Mouse (Mus musculus) CH12.LX (cell line): ENCODE measurements around the gene Maml2. TPM values are rescaled to one million over a fixed set of nuclear protein-coding genes. Genes with fewer than 3 reads are reported as not detected.

Experiments used
- DNase-seq: peaks from one replicate; pipeline ENCODE4 v3.0.0-alpha.2; 2013; ENCODE audit errors: extremely low read depth
- H3K27ac ChIP-seq: 2 replicates; pipeline ENCODE4 v1.5.1; 2012; ENCODE audit warnings: low read depth, mild to moderate bottlenecking, control low read depth, moderate library complexity; ENCODE audit not compliant: insufficient read depth
- H3K27me3 ChIP-seq: replicated peaks from 2 replicates; pipeline ENCODE3; 2012; ENCODE audit warnings: inconsistent platforms
- H3K36me3 ChIP-seq, 2 experiments: replicated peaks in 1 of 2; 2 replicates each; pipeline versions ENCODE3 to v1.6.1; 2012; ENCODE audit warnings: inconsistent platforms in 1 of 2, low read length in 1 of 2, mild to moderate bottlenecking in 1 of 2, mixed read lengths in 1 of 2, moderate library complexity in 1 of 2; ENCODE audit not compliant: control insufficient read depth in 1 of 2, insufficient read depth in 1 of 2
- H3K4me1 ChIP-seq, 2 experiments: 2 replicates each; pipeline ENCODE4 v1.6.1; 2012; ENCODE audit warnings: inconsistent platforms in 1 of 2, moderate library complexity in 1 of 2; ENCODE audit not compliant: insufficient read depth in 2 of 2, control insufficient read depth in 1 of 2
- H3K4me2 ChIP-seq: 2 replicates; pipeline ENCODE4 v1.6.1; 2012; ENCODE audit warnings: low read depth, mild to moderate bottlenecking, control low read depth; ENCODE audit not compliant: poor library complexity, insufficient read depth, severe bottlenecking
- H3K4me3 ChIP-seq, 3 experiments: fragments of 150-350 bp in 1 of 3; sonication (generic) in 1 of 3; replicated peaks in 1 of 3; 2 replicates each; pipeline versions ENCODE3 to v1.5.1; 2011 to 2012; ENCODE audit warnings: low read depth in 2 of 3, low read length in 2 of 3, mild to moderate bottlenecking in 2 of 3, moderate library complexity in 2 of 3, control low read depth in 1 of 3, improper control_type of control experiment in 1 of 3, inconsistent platforms in 1 of 3, mixed read lengths in 1 of 3; ENCODE audit not compliant: poor library complexity in 1 of 3
- H3K79me2 ChIP-seq: replicated peaks from 2 replicates; pipeline ENCODE4 v1.6.1; 2012; ENCODE audit warnings: mild to moderate bottlenecking, moderate library complexity; ENCODE audit not compliant: control insufficient read depth, poor library complexity, insufficient read depth, severe bottlenecking; ENCODE audit errors: extremely low read depth
- H3K9ac ChIP-seq: 2 replicates; pipeline ENCODE4 v1.6.1; 2012; ENCODE audit warnings: low read depth, mild to moderate bottlenecking, control low read depth, moderate library complexity; ENCODE audit not compliant: insufficient read depth
- H3K9me3 ChIP-seq: replicated peaks from 2 replicates; pipeline ENCODE3; 2012; ENCODE audit warnings: low read length, inconsistent platforms, mixed read lengths
- BHLHE40 ChIP-seq: IDR thresholded peaks from 2 replicates; pipeline ENCODE4 v1.6.1; 2011; ENCODE audit warnings: mild to moderate bottlenecking, low read depth, low read length, improper control_type of control experiment
- ELF1 ChIP-seq: IDR thresholded peaks from 2 replicates; pipeline ENCODE4 v1.6.1; 2014; ENCODE audit warnings: low read depth, mild to moderate bottlenecking, inconsistent platforms, low read length, improper control_type of control experiment
- EP300 ChIP-seq: IDR thresholded peaks from 2 replicates; pipeline ENCODE4 v1.6.1; 2011; ENCODE audit warnings: low read length, improper control_type of control experiment
- MAFK ChIP-seq: IDR thresholded peaks from 2 replicates; pipeline ENCODE4 v1.6.1; 2011; ENCODE audit warnings: low read length, improper control_type of control experiment; ENCODE audit not compliant: insufficient replicate concordance
- MEF2A ChIP-seq: IDR thresholded peaks from 2 replicates; pipeline ENCODE4 v1.6.1; 2014; ENCODE audit warnings: low read depth, mild to moderate bottlenecking, inconsistent platforms, low read length, improper control_type of control experiment, borderline replicate concordance
- MXI1 ChIP-seq: IDR thresholded peaks from 2 replicates; pipeline ENCODE4 v1.6.1; 2011; ENCODE audit warnings: mild to moderate bottlenecking, low read depth, low read length, improper control_type of control experiment
- RAD21 ChIP-seq: IDR thresholded peaks from 2 replicates; pipeline ENCODE4 v1.6.1; 2011; ENCODE audit warnings: low read depth, mild to moderate bottlenecking, low read length, improper control_type of control experiment, moderate library complexity
- SIN3A ChIP-seq: IDR thresholded peaks from 2 replicates; pipeline ENCODE4 v1.6.1; 2012; ENCODE audit warnings: low read length, improper control_type of control experiment, inconsistent platforms
- ZMIZ1 ChIP-seq: IDR thresholded peaks from 2 replicates; pipeline ENCODE4 v1.6.1; 2012; ENCODE audit warnings: low read depth, mild to moderate bottlenecking, inconsistent platforms, low read length, improper control_type of control experiment
- ZNF384 ChIP-seq: IDR thresholded peaks from 2 replicates; pipeline ENCODE4 v1.6.1; 2012; ENCODE audit warnings: low read depth, low read length, improper control_type of control experiment, inconsistent platforms
- dilution Hi-C: fragments of 300-500 bp; cut with MboI; formaldehyde crosslinking; loops from 2 replicates; pipeline ENCODE4 v1.14.3; 2020; ENCODE audit warnings: low sequenced_read_pairs; ENCODE audit not compliant: extremely low pct_unique_long_range_greater_than_20kb, extremely low pct_ligation_motif_present
- in situ Hi-C: fragments of 300-500 bp; cut with MboI; formaldehyde crosslinking; loops from 3 replicates; pipeline ENCODE4 v1.14.3; 2019; ENCODE audit warnings: low sequenced_read_pairs, low pct_ligation_motif_present, low pct_unique_long_range_greater_than_20kb, mixed read lengths
- polyA plus RNA-seq: library from polyadenylated mRNA; unstranded; fragments of >175 nt; gene quantifications from 2 replicates; pipeline ENCODE4 v1.2.1, GENCODE M21; 2012; ENCODE audit warnings: low read depth; ENCODE audit not compliant: insufficient read length
- total RNA-seq, 2 experiments: library from RNA; depleted of rRNA; stranded (reverse); fragments of 300-350 nt in 1 of 2; fragments of >200 nt in 1 of 2; gene quantifications; 2 replicates each; pipeline ENCODE4 v1.2.3; 2012 to 2014

Gene Maml2
- total and polyA plus RNA-seq, 3 experiments, result 5.9 to 9.1 (median 5.9) TPM

DNA sequence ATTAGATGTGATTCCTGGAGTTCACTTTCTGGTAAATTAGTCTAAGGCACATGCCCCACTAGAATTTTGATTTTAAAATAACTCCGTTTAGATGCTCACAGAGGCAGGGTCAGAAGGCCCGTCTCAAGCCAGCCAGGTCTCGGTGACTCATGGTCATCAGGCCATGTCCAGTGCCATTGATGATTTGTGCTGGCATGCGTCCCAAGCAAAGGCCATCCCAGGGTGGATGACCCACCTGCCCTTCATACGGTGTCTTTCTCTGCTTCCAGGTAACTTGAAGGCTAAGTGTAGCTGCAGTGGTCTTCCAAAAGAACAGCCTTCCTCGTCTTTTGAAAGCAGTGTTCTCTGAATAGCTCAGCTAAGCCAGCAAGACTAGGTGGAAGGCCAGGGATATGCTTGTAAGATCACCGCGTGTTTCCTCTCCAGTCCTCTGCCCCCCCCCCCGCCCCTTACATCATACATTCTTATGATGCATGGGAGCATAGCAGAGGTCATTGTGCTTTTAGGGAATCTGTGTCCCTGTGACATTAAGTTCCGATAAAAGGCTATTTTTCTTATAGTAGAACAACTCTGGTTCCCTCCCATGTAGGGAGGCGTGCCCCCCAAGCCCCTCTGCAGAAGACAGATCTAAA is 235.4 kb downstream of the Maml2 start (continued):
- TF ChIP-seq ELF1 (no peak), EP300 (no peak)

DNA sequence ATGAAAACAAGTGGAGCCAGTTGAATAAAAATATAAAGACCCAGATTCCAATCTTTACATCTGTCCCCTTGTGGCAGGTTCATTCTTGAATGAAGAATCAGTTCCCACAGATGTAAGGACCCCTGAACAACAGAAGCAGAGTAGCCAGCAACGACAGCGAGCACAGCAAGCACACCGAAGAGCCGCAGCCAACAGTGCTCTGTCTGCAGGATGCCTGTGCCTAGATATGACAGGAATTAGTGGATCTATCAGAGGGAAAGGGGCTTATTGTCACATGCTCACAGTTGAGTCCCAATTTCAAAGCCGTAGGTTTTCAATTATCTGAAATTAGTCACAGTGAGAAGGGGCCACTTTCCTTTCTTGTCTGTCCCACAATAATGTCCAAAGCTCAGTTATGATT is 238.0 kb downstream of the Maml2 start:
- in situ Hi-C loops (no loop called here), dilution Hi-C loops (no loop called here)
- no peak overlapping the region for H3K4me2 ChIP-seq
- H3K79me2 ChIP-seq, result no peaks in the 10 kb centered on the region
- no peaks in the 10 kb centered on the region for H3K27me3 ChIP-seq
- peaks cover 17 to 45% of the 10 kb centered on the region in 2 experiments for H3K4me1 ChIP-seq
- H3K27ac ChIP-seq, result no peak overlapping the region
- no peak overlapping the region for H3K9ac ChIP-seq
- no peak for DNase-seq
- H3K4me3 ChIP-seq, result no peak overlapping the region
- peaks cover 3 to 5% of the 10 kb centered on the region in 2 experiments for H3K36me3 ChIP-seq
- no peaks in the 10 kb centered on the region for H3K9me3 ChIP-seq
- TF ChIP-seq MAFK (no peak), RAD21 (no peak), ZNF384 (no peak), MXI1 (no peak)

DNA sequence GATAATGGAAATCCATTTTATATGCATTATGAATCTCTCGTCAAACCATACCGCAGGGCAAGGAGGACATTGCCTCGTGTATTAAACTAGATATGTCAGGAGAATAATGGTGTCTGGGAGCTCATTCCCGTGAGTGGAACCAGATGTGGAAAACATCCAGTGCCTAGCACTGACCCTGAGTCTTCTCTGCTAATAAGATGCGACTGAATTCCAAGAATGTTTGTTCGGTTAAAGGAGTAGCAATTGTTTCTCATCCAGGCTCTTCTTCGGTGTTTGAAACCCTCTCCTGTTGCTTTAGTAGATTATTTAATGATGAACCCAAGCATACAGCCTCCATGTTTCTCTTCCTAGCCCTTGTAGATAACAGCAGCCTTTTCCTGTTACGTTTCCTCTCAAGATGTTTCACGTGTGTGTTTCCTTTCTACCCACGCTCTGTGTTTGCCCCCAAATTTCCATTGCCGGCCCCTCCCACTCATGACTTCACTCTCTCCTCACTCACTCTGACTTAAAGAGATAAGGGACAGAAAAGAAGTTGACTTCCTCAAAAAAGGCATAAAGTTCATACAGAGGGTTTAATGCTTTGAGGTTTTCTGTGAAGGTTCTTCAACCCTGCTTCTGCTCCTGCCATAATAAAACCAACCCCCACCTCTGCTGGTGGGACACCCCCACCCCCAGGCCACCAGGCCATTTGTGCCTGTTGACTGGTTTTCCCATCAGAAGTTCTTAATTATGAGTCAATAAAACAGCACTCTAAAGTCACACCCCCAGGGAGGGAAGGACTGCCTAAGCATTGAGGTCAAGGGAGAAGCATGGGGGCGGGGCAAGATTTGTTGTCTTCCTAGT is 238.9 kb downstream of the Maml2 start:
- Histone ChIP-seq H3K4me1 (peaks cover 18 to 51% of the 10 kb centered on the region in 2 experiments), H3K27ac (no peak overlapping the region), H3K9ac (no peak overlapping the region), H3K27me3 (no peaks in the 10 kb centered on the region), H3K36me3 (peaks cover 3 to 5% of the 10 kb centered on the region in 2 experiments), H3K4me2 (peak overlapping the region; percentile 8; the same call in 1 of the 2 replicates), H3K4me3 (no peak overlapping the region), H3K9me3 (no peaks in the 10 kb centered on the region), H3K79me2 (no peaks in the 10 kb centered on the region)
- DNase-seq, result peak; percentile 64
- dilution Hi-C loops (no loop called here), in situ Hi-C loops (no loop called here)
- TF ChIP-seq BHLHE40 (peak; percentile 79), ZMIZ1 (no peak), MEF2A (no peak)

DNA sequence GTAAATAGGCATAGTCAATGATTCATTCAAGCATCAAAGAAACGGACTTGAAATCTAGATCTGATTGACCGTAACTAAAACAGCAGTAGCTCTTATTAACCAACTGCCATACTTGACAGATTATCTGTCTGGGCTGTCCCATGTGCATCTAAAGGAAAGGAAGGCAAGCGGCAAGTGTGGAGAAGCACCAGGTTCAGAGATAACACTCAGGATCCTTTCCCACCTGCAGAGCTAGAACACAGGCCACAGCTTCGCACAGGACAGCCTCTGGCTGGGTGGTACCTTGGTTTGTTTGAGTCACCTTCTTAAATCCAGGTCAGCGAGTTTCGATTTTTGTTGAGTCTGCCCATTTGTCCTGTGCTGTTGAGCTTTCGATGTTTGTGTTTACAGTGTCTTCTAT is 240.4 kb downstream of the Maml2 start:
- H3K36me3 ChIP-seq, result peaks cover 3 to 7% of the 10 kb centered on the region in 2 experiments
- no peak for TF ChIP-seq MEF2A
- no peak for TF ChIP-seq SIN3A
- dilution Hi-C loops, result no loop called here
- H3K4me1 ChIP-seq, result peaks cover 18 to 51% of the 10 kb centered on the region in 2 experiments
- H3K9ac ChIP-seq, result no peak overlapping the region
- no peak overlapping the region for H3K27ac ChIP-seq
- H3K4me2 ChIP-seq, result no peak overlapping the region
- no peaks in the 10 kb centered on the region for H3K27me3 ChIP-seq
- no peaks in the 10 kb centered on the region; the same call in 1 of the 2 replicates for H3K79me2 ChIP-seq
- H3K4me3 ChIP-seq, result no peak overlapping the region
- no peak for DNase-seq
- in situ Hi-C loops, result no loop called here
- H3K9me3 ChIP-seq, result no peaks in the 10 kb centered on the region
